Mouse (Mus musculus): ENCODE data around the gene Rimbp2. TPM values are rescaled to one million over a fixed set of nuclear protein-coding genes. Genes with fewer than 3 reads are reported as not detected.

Gene Rimbp2
- polyA plus RNA-seq, 1 experiment from 2014 or later, result not detected

- 16% methylated on average over 16 of the region's 16 CpGs for WGBS (ENCODE audit: insufficient replicate concordance)
Observed at GRCm38 (mm10) chr5:128877425-128878035, 75.8 kb downstream of the Rimbp2 start.

DNA sequence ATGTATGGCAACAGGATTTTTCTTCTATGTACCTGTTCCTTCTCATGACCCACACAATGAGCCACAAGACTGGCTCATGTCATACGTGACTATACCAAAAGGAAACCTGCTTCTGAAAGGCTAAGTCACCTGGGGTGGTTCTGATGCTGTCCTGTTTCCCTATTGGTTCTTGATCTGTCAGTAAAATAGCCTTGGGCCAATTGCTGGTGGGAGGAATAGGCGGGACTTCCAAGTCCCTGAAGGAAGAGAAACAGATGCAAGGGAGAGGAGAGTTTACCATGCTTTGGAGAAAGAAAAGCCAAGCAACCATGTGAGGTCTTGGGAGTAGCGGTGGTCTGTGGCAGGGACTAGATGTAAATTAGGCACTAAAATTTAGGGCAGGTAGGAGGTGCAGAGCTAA is 81.6 kb downstream of the Rimbp2 start:
- Histone ChIP-seq H3K4me1 (ENCODE audit: control insufficient read depth, low read depth, low read length) (no peaks in the 10 kb centered on the region), H3K4me2 (ENCODE audit: low read depth, low read length) (no peak overlapping the region), H3K9me3 (replicated peaks; ENCODE audit: control insufficient read depth, low read length) (no peaks in the 10 kb centered on the region), H3K27ac (ENCODE audit: low read length) (no peak overlapping the region), H3K36me3 (ENCODE audit: control insufficient read depth, insufficient read depth) (no peaks in the 10 kb centered on the region), H3K4me3 (ENCODE audit: low read depth, low read length) (no peak overlapping the region), H3K9ac (ENCODE audit: low read depth, low read length) (no peak overlapping the region), H3K27me3 (ENCODE audit: control insufficient read depth, insufficient read depth, low read depth, low read length) (no peaks in the 10 kb centered on the region)
- 48% methylated on average over 3 of the region's 3 CpGs for WGBS (ENCODE audit: insufficient replicate concordance)
- ATAC-seq (ENCODE audit: low read depth), result no peak

More at GRCm38 (mm10) chr5:128877425-128878035, 75.8 kb downstream of the Rimbp2 start:
- Histone ChIP-seq H3K27me3 (ENCODE audit: control insufficient read depth, insufficient read depth, low read depth, low read length) (no peaks in the 10 kb centered on the region), H3K27ac (ENCODE audit: low read length) (no peak overlapping the region), H3K9ac (ENCODE audit: low read depth, low read length) (no peak overlapping the region), H3K4me2 (ENCODE audit: low read depth, low read length) (no peak overlapping the region), H3K4me3 (ENCODE audit: low read depth, low read length) (no peak overlapping the region), H3K4me1 (ENCODE audit: control insufficient read depth, low read depth, low read length) (no peaks in the 10 kb centered on the region), H3K9me3 (replicated peaks; ENCODE audit: control insufficient read depth, low read length) (no peaks in the 10 kb centered on the region), H3K36me3 (ENCODE audit: control insufficient read depth, insufficient read depth) (no peaks in the 10 kb centered on the region)
- ATAC-seq (ENCODE audit: low read depth), result no peak

- no peak overlapping the region for H3K9ac ChIP-seq (ENCODE audit: low read depth, low read length)
- WGBS (ENCODE audit: insufficient replicate concordance), result 57% methylated on average over 5 of the region's 5 CpGs
Observed at GRCm38 (mm10) chr5:128866811-128867210, 86.5 kb downstream of the Rimbp2 start.

DNA sequence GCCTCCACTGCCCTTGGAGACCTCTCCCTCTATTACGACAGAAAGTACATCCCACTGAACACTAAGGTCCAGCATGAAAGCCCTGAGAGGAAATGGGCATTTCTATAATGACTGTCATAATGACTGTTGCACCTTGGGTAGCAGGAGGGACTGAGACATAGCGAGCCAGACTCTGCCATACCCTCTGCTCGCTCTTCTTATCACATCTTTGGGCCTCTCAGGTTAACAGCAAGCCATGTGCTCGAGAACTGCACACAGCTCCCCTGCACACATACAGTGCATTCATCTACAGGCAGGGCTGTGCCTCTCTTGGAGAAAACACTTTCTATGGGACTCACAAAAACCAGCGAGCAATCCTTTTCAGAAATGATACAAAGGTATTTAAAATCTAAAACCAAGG is 87.0 kb downstream of the Rimbp2 start:
- no peak overlapping the region for H3K4me2 ChIP-seq (ENCODE audit: low read depth, low read length)
- H3K27me3 ChIP-seq (ENCODE audit: control insufficient read depth, insufficient read depth, low read depth, low read length), result no peaks in the 10 kb centered on the region
- H3K4me1 ChIP-seq (ENCODE audit: control insufficient read depth, low read depth, low read length), result no peaks in the 10 kb centered on the region
- no peak overlapping the region for H3K27ac ChIP-seq (ENCODE audit: low read length)
- no peak overlapping the region for H3K4me3 ChIP-seq (ENCODE audit: low read depth, low read length)
- H3K9me3 ChIP-seq (replicated peaks; ENCODE audit: control insufficient read depth, low read length), result no peaks in the 10 kb centered on the region
- no peaks in the 10 kb centered on the region for H3K36me3 ChIP-seq (ENCODE audit: control insufficient read depth, insufficient read depth)
- no peak overlapping the region for H3K9ac ChIP-seq (ENCODE audit: low read depth, low read length)
- no peak for ATAC-seq (ENCODE audit: low read depth)
- 53% methylated on average over 5 of the region's 5 CpGs for WGBS (ENCODE audit: insufficient replicate concordance)

More at GRCm38 (mm10) chr5:128866811-128867210, 86.5 kb downstream of the Rimbp2 start:
- no peaks in the 10 kb centered on the region for H3K9me3 ChIP-seq (replicated peaks; ENCODE audit: control insufficient read depth, low read length)
- H3K36me3 ChIP-seq (ENCODE audit: control insufficient read depth, insufficient read depth), result no peaks in the 10 kb centered on the region
- no peaks in the 10 kb centered on the region for H3K4me1 ChIP-seq (ENCODE audit: control insufficient read depth, low read depth, low read length)
- no peak overlapping the region for H3K4me2 ChIP-seq (ENCODE audit: low read depth, low read length)
- H3K4me3 ChIP-seq (ENCODE audit: low read depth, low read length), result no peak overlapping the region
- no peak for ATAC-seq (ENCODE audit: low read depth)
- H3K27me3 ChIP-seq (ENCODE audit: control insufficient read depth, insufficient read depth, low read depth, low read length), result no peaks in the 10 kb centered on the region
- H3K27ac ChIP-seq (ENCODE audit: low read length), result no peak overlapping the region

- Histone ChIP-seq H3K9ac (ENCODE audit: low read depth, low read length) (no peak overlapping the region), H3K36me3 (ENCODE audit: control insufficient read depth, insufficient read depth) (no peaks in the 10 kb centered on the region), H3K4me2 (ENCODE audit: low read depth, low read length) (no peak overlapping the region), H3K27ac (ENCODE audit: low read length) (no peak overlapping the region), H3K27me3 (ENCODE audit: control insufficient read depth, insufficient read depth, low read depth, low read length) (no peaks in the 10 kb centered on the region), H3K4me1 (ENCODE audit: control insufficient read depth, low read depth, low read length) (no peaks in the 10 kb centered on the region), H3K4me3 (ENCODE audit: low read depth, low read length) (no peak overlapping the region), H3K9me3 (replicated peaks; ENCODE audit: control insufficient read depth, low read length) (no peaks in the 10 kb centered on the region)
- WGBS (ENCODE audit: insufficient replicate concordance), result 30% methylated on average over 6 of the region's 6 CpGs
- ATAC-seq (ENCODE audit: low read depth), result no peak
Observed at GRCm38 (mm10) chr5:128863497-128863896, 89.8 kb downstream of the Rimbp2 start.

DNA sequence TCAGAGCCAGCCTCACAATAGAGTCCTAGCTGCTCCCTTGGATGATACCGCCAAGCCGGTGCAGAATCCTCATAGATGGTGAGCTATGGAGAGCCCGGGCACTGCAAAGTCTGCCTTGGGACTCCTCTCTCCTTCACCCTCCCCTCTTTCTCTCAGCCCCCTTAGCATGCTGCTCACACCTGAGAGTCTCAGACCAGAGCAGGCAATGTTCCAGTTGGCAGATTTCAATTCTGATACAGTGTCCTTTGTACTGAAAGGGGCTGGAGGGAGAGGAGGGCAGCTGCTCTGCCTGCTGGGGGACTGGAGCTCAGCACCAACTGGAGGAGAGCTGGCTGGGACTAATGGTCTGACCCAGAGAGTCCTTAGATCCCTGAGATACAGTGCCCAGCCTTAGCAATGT is 92.4 kb downstream of the Rimbp2 start:
- Histone ChIP-seq H3K27me3 (ENCODE audit: control insufficient read depth, insufficient read depth, low read depth, low read length) (no peaks in the 10 kb centered on the region), H3K9me3 (replicated peaks; ENCODE audit: control insufficient read depth, low read length) (no peaks in the 10 kb centered on the region), H3K4me3 (ENCODE audit: low read depth, low read length) (no peak overlapping the region), H3K27ac (ENCODE audit: low read length) (no peak overlapping the region), H3K4me2 (ENCODE audit: low read depth, low read length) (no peak overlapping the region), H3K9ac (ENCODE audit: low read depth, low read length) (no peak overlapping the region), H3K4me1 (ENCODE audit: control insufficient read depth, low read depth, low read length) (no peaks in the 10 kb centered on the region), H3K36me3 (ENCODE audit: control insufficient read depth, insufficient read depth) (no peaks in the 10 kb centered on the region)
- 73% methylated on average over 3 of the region's 3 CpGs for WGBS (ENCODE audit: insufficient replicate concordance)
- ATAC-seq (ENCODE audit: low read depth), result no peak

DNA sequence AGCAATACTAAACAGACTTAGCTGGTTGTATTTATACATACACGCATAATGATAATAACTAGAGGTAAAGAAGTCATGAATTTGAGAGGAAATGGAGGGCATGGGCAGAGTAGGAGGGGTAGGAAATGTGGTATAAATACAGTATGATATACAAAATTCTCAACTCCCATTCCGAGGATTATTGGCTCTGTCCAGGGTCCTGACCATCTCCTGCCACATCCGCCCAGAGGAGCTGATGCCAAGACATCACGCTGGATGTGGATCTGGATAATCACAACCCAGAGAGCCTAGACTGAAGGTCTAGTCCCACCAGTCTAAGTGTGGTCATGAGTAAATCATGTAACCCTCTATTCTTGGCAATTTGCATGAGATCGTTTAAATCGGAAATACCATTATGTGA is 100.5 kb downstream of the Rimbp2 start:
- Histone ChIP-seq H3K9ac (ENCODE audit: low read depth, low read length) (no peak overlapping the region), H3K4me3 (ENCODE audit: low read depth, low read length) (no peak overlapping the region), H3K4me2 (ENCODE audit: low read depth, low read length) (no peak overlapping the region), H3K27ac (ENCODE audit: low read length) (no peak overlapping the region), H3K27me3 (ENCODE audit: control insufficient read depth, insufficient read depth, low read depth, low read length) (no peaks in the 10 kb centered on the region), H3K9me3 (replicated peaks; ENCODE audit: control insufficient read depth, low read length) (no peaks in the 10 kb centered on the region), H3K4me1 (ENCODE audit: control insufficient read depth, low read depth, low read length) (no peaks in the 10 kb centered on the region), H3K36me3 (ENCODE audit: control insufficient read depth, insufficient read depth) (no peaks in the 10 kb centered on the region)
- ATAC-seq (ENCODE audit: low read depth), result no peak
- WGBS (ENCODE audit: insufficient replicate concordance), result 57% methylated on average over 6 of the region's 6 CpGs

DNA sequence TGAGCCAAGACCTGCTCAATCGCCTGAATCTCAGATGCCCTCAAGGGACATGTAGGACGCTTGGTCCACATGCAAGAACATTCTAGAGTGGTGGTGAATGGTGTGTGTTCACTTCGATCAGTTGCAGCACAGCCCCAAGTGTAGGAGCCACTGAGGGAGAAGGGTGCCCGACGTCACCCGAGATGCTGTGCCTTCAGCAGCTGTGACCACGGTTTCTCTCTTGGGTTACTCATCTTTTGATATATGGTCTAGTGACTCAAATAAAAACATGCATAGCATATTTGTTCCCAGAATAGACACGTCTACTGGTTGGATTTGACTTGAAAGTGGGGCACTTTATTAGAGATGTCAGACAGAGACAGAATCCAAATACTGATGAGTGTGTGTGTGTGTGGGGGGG is 105.5 kb downstream of the Rimbp2 start:
- ATAC-seq (ENCODE audit: low read depth), result no peak
- Histone ChIP-seq H3K9me3 (replicated peaks; ENCODE audit: control insufficient read depth, low read length) (no peaks in the 10 kb centered on the region; the same call in 1 of the 2 replicates), H3K4me1 (ENCODE audit: control insufficient read depth, low read depth, low read length) (no peaks in the 10 kb centered on the region), H3K4me2 (ENCODE audit: low read depth, low read length) (no peak overlapping the region), H3K27me3 (ENCODE audit: control insufficient read depth, insufficient read depth, low read depth, low read length) (no peaks in the 10 kb centered on the region), H3K4me3 (ENCODE audit: low read depth, low read length) (no peak overlapping the region), H3K27ac (ENCODE audit: low read length) (no peak overlapping the region), H3K36me3 (ENCODE audit: control insufficient read depth, insufficient read depth) (no peaks in the 10 kb centered on the region), H3K9ac (ENCODE audit: low read depth, low read length) (no peak overlapping the region)
- 64% methylated on average over 8 of the region's 8 CpGs for WGBS (ENCODE audit: insufficient replicate concordance)

GRCm38 (mm10) chr5:128846433-128847040 is 106.7 kb downstream of the Rimbp2 start:
- Histone ChIP-seq H3K4me3 (ENCODE audit: low read depth, low read length) (no peak overlapping the region), H3K9me3 (replicated peaks; ENCODE audit: control insufficient read depth, low read length) (no peaks in the 10 kb centered on the region; the same call in 1 of the 2 replicates), H3K4me1 (ENCODE audit: control insufficient read depth, low read depth, low read length) (no peaks in the 10 kb centered on the region), H3K36me3 (ENCODE audit: control insufficient read depth, insufficient read depth) (no peaks in the 10 kb centered on the region), H3K27ac (ENCODE audit: low read length) (no peak overlapping the region), H3K27me3 (ENCODE audit: control insufficient read depth, insufficient read depth, low read depth, low read length) (no peaks in the 10 kb centered on the region), H3K9ac (ENCODE audit: low read depth, low read length) (no peak overlapping the region), H3K4me2 (ENCODE audit: low read depth, low read length) (no peak overlapping the region)
- WGBS (ENCODE audit: insufficient replicate concordance), result 64% methylated on average over 12 of the region's 12 CpGs
- no peak for ATAC-seq (ENCODE audit: low read depth)

Measured in liver, embryonic 16.5 days (tissue).